Mouse (Mus musculus): ENCODE data around the gene Mef2b. TPM values are rescaled to one million over a fixed set of nuclear protein-coding genes. Genes with fewer than 3 reads are reported as not detected.
A peak's percentile ranks its signal among the peaks of the same experiment; 100 is the strongest.

Mef2b gene
- polyA plus RNA-seq, 1 experiment = 0.85 TPM

DNA sequence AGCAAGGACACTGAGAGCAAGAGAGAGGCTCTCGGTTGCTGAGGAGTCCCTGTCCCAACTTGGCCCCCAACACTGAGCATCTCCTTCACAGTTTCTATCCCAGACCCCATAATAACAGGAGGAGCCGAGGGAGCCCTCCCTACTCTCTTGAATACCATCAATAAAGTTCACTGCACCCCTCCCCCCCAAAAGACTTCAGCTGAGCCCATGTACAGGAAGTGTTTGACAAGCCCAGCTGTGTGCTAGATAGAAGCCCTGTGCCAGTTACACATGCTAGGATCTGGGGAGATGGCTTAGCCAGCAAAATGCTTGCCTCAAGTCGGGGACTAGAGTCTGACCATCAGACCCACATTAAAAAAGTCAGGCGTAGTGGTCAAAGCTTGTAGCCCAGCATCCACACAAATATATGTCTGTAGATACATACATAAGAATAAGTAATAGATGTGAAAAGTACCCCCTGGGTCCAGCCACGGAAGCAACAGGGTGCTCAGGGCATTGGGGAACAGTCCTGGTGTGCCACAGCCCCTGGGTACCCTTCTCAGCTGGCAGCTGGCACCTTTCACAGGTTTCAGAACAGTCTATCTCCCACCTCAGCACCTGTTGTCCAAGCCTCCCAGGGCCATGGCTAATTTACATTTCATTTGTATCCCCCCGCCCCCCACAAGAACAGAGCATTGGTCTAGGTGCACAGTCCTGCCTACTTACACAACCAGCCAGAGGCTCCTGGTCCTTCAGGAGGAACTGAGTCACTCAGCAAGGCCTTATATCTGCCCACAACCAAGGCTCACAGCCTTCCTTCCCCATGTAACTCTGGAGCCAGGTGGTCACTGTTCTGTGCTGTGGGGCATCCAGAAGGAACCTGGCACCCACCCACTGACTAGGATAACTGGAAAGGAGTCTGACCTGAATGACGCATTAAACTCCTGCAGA, 8.4 kb downstream of the Mef2b start:
- H3ac ChIP-seq (ENCODE audit: control insufficient read depth, insufficient read length) = no peak overlapping the region
- TF ChIP-seq MYOG (IDR thresholded peaks at IDR 0.05; ENCODE audit: control insufficient read depth in 1 of 3, insufficient read depth in 1 of 3, insufficient read length in 2 of 3, low read depth in 2 of 3) (no peak), SRF (IDR thresholded peaks at IDR 0.05; ENCODE audit: control insufficient read depth, insufficient read length, low read depth) (no peak), REST (IDR thresholded peaks at IDR 0.05; ENCODE audit: insufficient read depth, insufficient read length) (no peak), MAX (IDR thresholded peaks at IDR 0.05; ENCODE audit: low read depth) (no peak), MYOD1 (IDR thresholded peaks at IDR 0.05; ENCODE audit: control insufficient read depth in 1 of 3, insufficient read length in 2 of 3, low read depth in 2 of 3) (no peak), E2F4 (IDR thresholded peaks at IDR 0.05; ENCODE audit: insufficient read depth) (no peak), POLR2AphosphoS2 (IDR thresholded peaks at IDR 0.05; ENCODE audit: insufficient read length, low read depth) (no peak), POLR2A (IDR thresholded peaks at IDR 0.05; ENCODE audit: insufficient read length, low read depth) (no peak), CEBPB (IDR thresholded peaks at IDR 0.05; ENCODE audit: insufficient read depth, poor library complexity, severe bottlenecking) (no peak)
- H3K79me2 ChIP-seq (ENCODE audit: control insufficient read depth, insufficient read depth) = no peaks in the 10 kb centered on the region
- no peak overlapping the region for H3K4me2 ChIP-seq (ENCODE audit: low read depth)
- H3K36me3 ChIP-seq (ENCODE audit: control insufficient read depth, insufficient read depth) = peaks cover 7% of the 10 kb centered on the region
- no peaks in the 10 kb centered on the region for H3K27me3 ChIP-seq (ENCODE audit: control insufficient read depth, insufficient read depth, insufficient read length)
- no peak overlapping the region for H3K4me3 ChIP-seq

DNA sequence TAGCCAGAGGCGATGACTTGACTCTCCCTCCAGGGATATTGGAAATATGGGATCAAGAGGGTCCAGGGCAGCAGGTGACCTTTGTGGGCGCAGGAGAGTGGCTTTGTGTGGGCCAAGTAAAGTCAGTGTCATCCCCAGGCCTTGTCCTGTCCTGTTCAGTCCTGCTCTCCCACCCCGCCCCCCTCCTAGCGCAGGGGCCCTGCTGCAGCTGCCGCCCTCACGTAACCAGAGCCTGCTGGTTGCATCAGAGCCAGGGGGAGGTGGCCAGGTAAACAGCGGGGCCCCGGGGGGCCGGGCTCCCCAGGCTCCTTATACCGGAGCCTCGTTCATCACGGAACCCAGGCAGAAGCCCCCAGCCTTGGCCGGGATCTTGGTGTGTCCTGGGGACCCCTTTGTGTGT, 10.6 kb downstream of the Mef2b start:
- H3ac ChIP-seq (ENCODE audit: control insufficient read depth, insufficient read length) = no peak overlapping the region
- H3K27me3 ChIP-seq (ENCODE audit: control insufficient read depth, insufficient read depth, insufficient read length) = peaks cover 6% of the 10 kb centered on the region
- TF ChIP-seq TCF12 (IDR thresholded peaks at IDR 0.05; ENCODE audit: insufficient read depth, poor library complexity, severe bottlenecking) (no peak), MYOD1 (IDR thresholded peaks at IDR 0.05; ENCODE audit: control insufficient read depth in 1 of 3, insufficient read length in 2 of 3, low read depth in 2 of 3) (peak in 1 of 3 experiments; percentile 75), POLR2AphosphoS2 (IDR thresholded peaks at IDR 0.05; ENCODE audit: insufficient read length, low read depth) (peak; percentile 32), POLR2A (IDR thresholded peaks at IDR 0.05; ENCODE audit: insufficient read length, low read depth) (no peak), TCF3 (IDR thresholded peaks at IDR 0.05; ENCODE audit: insufficient read length, low read depth) (no peak), MAX (IDR thresholded peaks at IDR 0.05; ENCODE audit: low read depth) (no peak), CEBPB (IDR thresholded peaks at IDR 0.05; ENCODE audit: insufficient read depth, poor library complexity, severe bottlenecking) (peak; percentile 39; the same call in 1 of the 2 replicates), USF1 (IDR thresholded peaks at IDR 0.05; ENCODE audit: low read depth) (no peak), E2F4 (IDR thresholded peaks at IDR 0.05; ENCODE audit: insufficient read depth) (no peak), MYOG (IDR thresholded peaks at IDR 0.05; ENCODE audit: control insufficient read depth in 1 of 3, insufficient read depth in 1 of 3, insufficient read length in 2 of 3, low read depth in 2 of 3) (peak in 2 of 3 experiments; percentile 82 to 92), SRF (IDR thresholded peaks at IDR 0.05; ENCODE audit: control insufficient read depth, insufficient read length, low read depth) (no peak), REST (IDR thresholded peaks at IDR 0.05; ENCODE audit: insufficient read depth, insufficient read length) (no peak)
- peak overlapping the region; percentile 18 for H3K4me2 ChIP-seq (ENCODE audit: low read depth)
- no peak overlapping the region for H3K4me3 ChIP-seq
- no peaks in the 10 kb centered on the region for H3K36me3 ChIP-seq (ENCODE audit: control insufficient read depth, insufficient read depth)
- H3K79me2 ChIP-seq (ENCODE audit: control insufficient read depth, insufficient read depth) = no peaks in the 10 kb centered on the region

DNA sequence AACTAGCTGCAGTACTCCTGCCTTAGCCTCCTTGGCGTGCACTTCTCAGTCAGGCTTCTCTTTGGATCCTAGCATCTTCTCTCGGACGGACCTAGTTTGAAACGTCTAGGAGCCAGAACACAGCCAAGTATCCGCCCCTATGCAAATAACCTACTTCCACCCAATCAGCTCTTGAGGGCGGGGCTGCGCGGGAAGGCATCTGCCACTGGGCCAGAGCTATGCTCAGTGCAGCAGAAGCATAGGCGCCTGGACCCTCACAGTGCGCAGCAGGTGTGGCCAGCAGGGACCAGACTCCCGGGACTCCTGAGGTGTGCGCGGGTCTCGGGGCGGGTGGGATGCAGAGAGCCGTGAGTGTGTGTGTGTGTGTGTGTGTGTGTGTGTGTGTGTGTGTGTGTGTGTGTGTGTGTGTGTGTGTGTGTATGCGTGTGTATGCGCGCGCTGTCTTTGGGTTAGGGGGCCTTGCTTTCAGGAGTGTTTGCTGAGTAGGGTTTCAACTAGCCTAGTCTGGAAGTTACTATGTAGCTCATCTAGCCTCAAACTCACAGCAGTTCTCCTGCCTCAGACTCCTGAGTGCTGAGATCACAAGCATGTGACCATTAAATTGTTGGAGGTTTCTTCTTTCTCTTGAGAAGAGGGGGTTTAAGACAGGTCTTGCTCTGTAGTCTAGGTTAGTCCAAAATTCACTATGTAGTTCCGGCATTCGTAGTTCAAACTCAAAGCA, 13.2 kb downstream of the Mef2b start:
- TF ChIP-seq SRF (IDR thresholded peaks at IDR 0.05; ENCODE audit: control insufficient read depth, insufficient read length, low read depth) (no peak), USF1 (IDR thresholded peaks at IDR 0.05; ENCODE audit: low read depth) (no peak), MYOG (IDR thresholded peaks at IDR 0.05; ENCODE audit: control insufficient read depth in 1 of 3, insufficient read depth in 1 of 3, insufficient read length in 2 of 3, low read depth in 2 of 3) (peak in 1 of 3 experiments; percentile 45), E2F4 (IDR thresholded peaks at IDR 0.05; ENCODE audit: insufficient read depth) (peak; percentile 69), POLR2AphosphoS2 (IDR thresholded peaks at IDR 0.05; ENCODE audit: insufficient read length, low read depth) (no peak)
- Histone ChIP-seq H3K4me2 (ENCODE audit: low read depth) (peak overlapping the region; percentile 64), H3K79me2 (ENCODE audit: control insufficient read depth, insufficient read depth) (no peaks in the 10 kb centered on the region), H3ac (ENCODE audit: control insufficient read depth, insufficient read length) (no peak overlapping the region), H3K4me3 (no peak overlapping the region), H3K36me3 (ENCODE audit: control insufficient read depth, insufficient read depth) (no peaks in the 10 kb centered on the region), H3K27me3 (ENCODE audit: control insufficient read depth, insufficient read depth, insufficient read length) (peaks cover 14% of the 10 kb centered on the region)

- Histone ChIP-seq H3K4me2 (ENCODE audit: low read depth) (no peak overlapping the region), H3K79me2 (ENCODE audit: control insufficient read depth, insufficient read depth) (no peaks in the 10 kb centered on the region), H3K27me3 (ENCODE audit: control insufficient read depth, insufficient read depth, insufficient read length) (peaks cover 26% of the 10 kb centered on the region), H3K4me3 (no peak overlapping the region), H3K36me3 (ENCODE audit: control insufficient read depth, insufficient read depth) (no peaks in the 10 kb centered on the region), H3ac (ENCODE audit: control insufficient read depth, insufficient read length) (no peak overlapping the region)
- no peak for TF ChIP-seq E2F4 (IDR thresholded peaks at IDR 0.05; ENCODE audit: insufficient read depth)
- TF ChIP-seq CEBPB (IDR thresholded peaks at IDR 0.05; ENCODE audit: insufficient read depth, poor library complexity, severe bottlenecking) = no peak
These were observed 17.8 kb downstream of the Mef2b start for GRCm38 (mm10) chr8:70157240-70157800.

Measured in myocyte (in vitro differentiated cells).